10 mouse cellular contexts compared by ENCODE assay signal in genomic region chr1:155138795-155139194, GRCm38 (mm10). TPM values are rescaled to one million over a fixed set of nuclear protein-coding genes. Genes with fewer than 3 reads are reported as not detected.
DNase-seq lines count a peak whose midpoint lies in the region; ATAC-seq and TF ChIP-seq lines count a peak whose summit lies in the region.
"Had no signal": no experiment of that assay in that cellular context is flagged by ENCODE, and none has a peak within 500 bp of the region (broad histone marks: within the 10 kb centered on the region; RNA-seq: fewer than 3 reads in every experiment).

No protein-coding gene starts in this region.

- no peaks in the 10 kb centered on the region for H3K79me2 ChIP-seq in heart, adult 2 months (replicated peaks; ENCODE audit: control insufficient read depth, insufficient read depth, low read length)

- H3K9ac ChIP-seq in heart, adult 2 months (ENCODE audit: low read depth, low read length), result no peak overlapping the region
- H3K9ac ChIP-seq in heart, embryonic 11.5 days (ENCODE audit: low read depth, low read length), result no peak overlapping the region
- no peak overlapping the region for H3K9ac ChIP-seq in heart, postnatal 0 days (replicated peaks; ENCODE audit: low read depth, low read length)
- H3K9ac ChIP-seq: embryonic facial prominence, embryonic 12.5 days had no signal

- H3K27ac ChIP-seq in heart, adult 2 months, result no peak overlapping the region; the same call in 1 of the 2 replicates
- H3K27ac ChIP-seq in heart, embryonic 11.5 days (ENCODE audit: low read depth, low read length), result no peak overlapping the region
- H3K27ac ChIP-seq in heart, postnatal 0 days (ENCODE audit: low read depth), result peak overlapping the region; percentile 41; the same call in 1 of the 2 replicates
- H3K27ac ChIP-seq: embryonic facial prominence, embryonic 12.5 days; kidney, postnatal 0 days had no signal

- DNase-seq in heart, adult 2 months, result peak; percentile 51 to 75
- peak; percentile 85 for DNase-seq in adipocyte (ENCODE audit: low spot score)
- DNase-seq in heart, postnatal 0 days (ENCODE audit: low spot score), result no peak
- no peak for DNase-seq in thymus, postnatal 10 days (ENCODE audit: low spot score in 2 of 2)
- no peak for DNase-seq in spleen, postnatal 4 days (ENCODE audit: low spot score in 2 of 2)
- no peak for DNase-seq in layer of hippocampus, postnatal 36 days

- H3K9me3 ChIP-seq in heart, embryonic 11.5 days (replicated peaks; ENCODE audit: control insufficient read depth, low read length), result no peaks in the 10 kb centered on the region
- H3K9me3 ChIP-seq in heart, postnatal 0 days (replicated peaks; ENCODE audit: control insufficient read depth, low read length), result no peaks in the 10 kb centered on the region
- H3K9me3 ChIP-seq: embryonic facial prominence, embryonic 12.5 days had no signal

- peaks cover 16% of the 10 kb centered on the region for H3K36me3 ChIP-seq in heart, adult 2 months (ENCODE audit: control insufficient read depth, insufficient read depth, low read length)
- H3K36me3 ChIP-seq in heart, embryonic 11.5 days (ENCODE audit: control insufficient read depth, insufficient read depth, low read length), result no peaks in the 10 kb centered on the region
- no peaks in the 10 kb centered on the region for H3K36me3 ChIP-seq in heart, postnatal 0 days (replicated peaks; ENCODE audit: control insufficient read depth, insufficient read depth, low read length)
- H3K36me3 ChIP-seq: embryonic facial prominence, embryonic 12.5 days had no signal

- WGBS in heart, adult 2 months, result 66% methylated on average over 7 of the region's 7 CpGs
- 78% methylated on average over 7 of the region's 7 CpGs for WGBS in heart, embryonic 11.5 days (ENCODE audit: insufficient replicate concordance)
- WGBS in heart, postnatal 0 days, result 60% methylated on average over 7 of the region's 7 CpGs

- ATAC-seq in heart, embryonic 11.5 days (replicated peaks; ENCODE audit: insufficient number of reproducible peaks, low FRiP score, low TSS enrichment), result no peak
- no peak for ATAC-seq in heart, postnatal 0 days (ENCODE audit: insufficient read depth, low read depth)
- ATAC-seq in megakaryocyte progenitor cell, adult 5-6 weeks (replicated peaks; ENCODE audit: poor library complexity), result peak; percentile 74

- no peak overlapping the region for H3K4me2 ChIP-seq in heart, embryonic 11.5 days
- H3K4me2 ChIP-seq in heart, postnatal 0 days (ENCODE audit: low read depth, low read length), result no peak overlapping the region
- H3K4me2 ChIP-seq: embryonic facial prominence, embryonic 12.5 days had no signal

- TF ChIP-seq POLR2A in heart, adult 2 months (IDR thresholded peaks at IDR 0.05; ENCODE audit: insufficient read depth, low read depth, low read length), result no peak

- intact Hi-C loops in heart, adult 2 months (cut with DNase I), result no loop called here

- H3K4me3 ChIP-seq in heart, adult 2 months, result no peak overlapping the region
- no peak overlapping the region for H3K4me3 ChIP-seq in heart, embryonic 11.5 days (ENCODE audit: low read depth, low read length)
- H3K4me3 ChIP-seq in heart, postnatal 0 days (ENCODE audit: low read depth, low read length), result no peak overlapping the region
- H3K4me3 ChIP-seq: embryonic facial prominence, embryonic 12.5 days had no signal

- no peaks in the 10 kb centered on the region for H3K27me3 ChIP-seq in heart, adult 2 months (ENCODE audit: control insufficient read depth, insufficient read depth, low read length)
- H3K27me3 ChIP-seq in heart, embryonic 11.5 days (ENCODE audit: control insufficient read depth, insufficient read depth, low read length), result no peaks in the 10 kb centered on the region
- H3K27me3 ChIP-seq in heart, postnatal 0 days (ENCODE audit: control insufficient read depth, insufficient read depth, low read length), result no peaks in the 10 kb centered on the region
- H3K27me3 ChIP-seq: embryonic facial prominence, embryonic 12.5 days had no signal

- TF ChIP-seq CTCF in heart, adult 2 months (IDR thresholded peaks at IDR 0.05), result no peak
- no peak for TF ChIP-seq CTCF in heart, postnatal 0 days (IDR thresholded peaks at IDR 0.05; ENCODE audit: low read depth)

- H3K4me1 ChIP-seq in heart, adult 2 months (ENCODE audit: control insufficient read depth, insufficient read depth, low read length), result peaks cover 7% of the 10 kb centered on the region
- peaks cover 26% of the 10 kb centered on the region for H3K4me1 ChIP-seq in heart, embryonic 11.5 days (ENCODE audit: control insufficient read depth, insufficient read depth, low read length)
- peaks cover 29% of the 10 kb centered on the region for H3K4me1 ChIP-seq in heart, postnatal 0 days (ENCODE audit: control insufficient read depth, insufficient read depth)

- TF ChIP-seq EP300 in heart, adult 2 months (IDR thresholded peaks at IDR 0.05; ENCODE audit: insufficient read depth, low read depth, low read length), result 0 out of 2 replicates have a peak, but pooled peaks have one; percentile 28
- no peak for TF ChIP-seq EP300 in heart, postnatal 0 days (IDR thresholded peaks at IDR 0.05; ENCODE audit: low read depth)

RNA-seq across cellular contexts. Expression of gene Mr1, which starts 7.8 kb away (rescaled TPM):
- 1 to 10 TPM; 6.5 to 6.7 TPM for total RNA-seq in heart, adult 2 months (2021)
- 6.1 and 11.9 TPM in 2 replicates for polyA plus RNA-seq in heart, adult 2 months (2012; rRNA removed)
- 2.3 and 3.8 TPM in 2 replicates for polyA plus RNA-seq in heart, embryonic 11.5 days (2014; fragmentation: Nextera tagmentation; extraction: Ambion mirVana)
- 8.2 and 16.1 TPM in 2 replicates for total RNA-seq in heart, postnatal 0 days (2014; rRNA removed; ENCODE audit: low replicate concordance)
- polyA plus RNA-seq in heart, postnatal 0 days (2015; fragmentation: Nextera tagmentation; extraction: Ambion mirVana), result 6.5 and 7.2 TPM in 2 replicates
- total RNA-seq in megakaryocyte progenitor cell, adult 5-6 weeks (2015), result 4.6 and 7.6 TPM in 2 replicates
- 3.3 and 4.1 TPM in 2 replicates for total RNA-seq in megakaryocyte progenitor cell, adult 5-6 weeks (2017)
- total RNA-seq in layer of hippocampus, postnatal 36 days (2021), result 1 to 10 TPM; 1.4 to 2.5 TPM

RNA-seq across cellular contexts. Expression of gene Stx6, which starts 19.7 kb away (rescaled TPM):
- 10 to 100 TPM; 22.2 to 23.0 TPM for total RNA-seq in heart, adult 2 months (2021)
- 18.0 and 19.0 TPM in 2 replicates for polyA plus RNA-seq in heart, adult 2 months (2012; rRNA removed)
- 62.1 and 62.8 TPM in 2 replicates for polyA plus RNA-seq in heart, embryonic 11.5 days (2014; fragmentation: Nextera tagmentation; extraction: Ambion mirVana)
- total RNA-seq in heart, postnatal 0 days (2014; rRNA removed; ENCODE audit: low replicate concordance), result 56.6 and 59.4 TPM in 2 replicates
- 36.3 and 39.6 TPM in 2 replicates for polyA plus RNA-seq in heart, postnatal 0 days (2015; fragmentation: Nextera tagmentation; extraction: Ambion mirVana)
- total RNA-seq in megakaryocyte progenitor cell, adult 5-6 weeks (2015), result 11.2 and 17.6 TPM in 2 replicates
- total RNA-seq in megakaryocyte progenitor cell, adult 5-6 weeks (2017), result 31.0 and 32.6 TPM in 2 replicates
- 100 to 1,000 TPM; 120 to 122 TPM for total RNA-seq in layer of hippocampus, postnatal 36 days (2021)

RNA-seq across cellular contexts. Expression of gene Ier5, which starts 39.4 kb away (rescaled TPM):
- 10 to 100 TPM; 12.5 to 16.8 TPM for total RNA-seq in heart, adult 2 months (2021)
- 9.8 and 13.5 TPM in 2 replicates for polyA plus RNA-seq in heart, adult 2 months (2012; rRNA removed)
- polyA plus RNA-seq in heart, embryonic 11.5 days (2014; fragmentation: Nextera tagmentation; extraction: Ambion mirVana), result 7.3 and 7.7 TPM in 2 replicates
- total RNA-seq in heart, postnatal 0 days (2014; rRNA removed; ENCODE audit: low replicate concordance), result 50.4 and 56.2 TPM in 2 replicates
- 3.1 and 3.9 TPM in 2 replicates for polyA plus RNA-seq in heart, postnatal 0 days (2015; fragmentation: Nextera tagmentation; extraction: Ambion mirVana)
- total RNA-seq in megakaryocyte progenitor cell, adult 5-6 weeks (2015), result 6.8 and 12.1 TPM in 2 replicates
- 5.1 and 5.7 TPM in 2 replicates for total RNA-seq in megakaryocyte progenitor cell, adult 5-6 weeks (2017)
- 10 to 100 TPM; 26.5 to 30.6 TPM for total RNA-seq in layer of hippocampus, postnatal 36 days (2021)

Comparison
In these comparisons a context has a peak if more than half of its experiments do, and no peak if none do; other contexts are left out.
1. DNase-seq: peak in heart, adult 2 months (2 of 2) and adipocyte (single experiment); none in heart, postnatal 0 days (single experiment), thymus, postnatal 10 days (0 of 2), spleen, postnatal 4 days (0 of 2) and layer of hippocampus, postnatal 36 days (0 of 2).